Mouse (Mus musculus) heart, adult 2 months (tissue): ENCODE results near the gene Rab3ip.

Experiments
- CTCF ChIP-seq: fragments of 200-600 bp; IDR thresholded peaks from 2 replicates; pipeline ENCODE4 v1.8.1; 2022; ENCODE audit warnings: antibody characterized with exemption, mild to moderate bottlenecking, moderate library complexity
- POLR2A ChIP-seq: fragments of 200-500 bp; IDR thresholded peaks from 2 replicates; pipeline ENCODE4 v1.6.1; 2011; ENCODE audit warnings: mild to moderate bottlenecking, low read depth, low read length, control low read depth; ENCODE audit not compliant: insufficient read depth

DNA sequence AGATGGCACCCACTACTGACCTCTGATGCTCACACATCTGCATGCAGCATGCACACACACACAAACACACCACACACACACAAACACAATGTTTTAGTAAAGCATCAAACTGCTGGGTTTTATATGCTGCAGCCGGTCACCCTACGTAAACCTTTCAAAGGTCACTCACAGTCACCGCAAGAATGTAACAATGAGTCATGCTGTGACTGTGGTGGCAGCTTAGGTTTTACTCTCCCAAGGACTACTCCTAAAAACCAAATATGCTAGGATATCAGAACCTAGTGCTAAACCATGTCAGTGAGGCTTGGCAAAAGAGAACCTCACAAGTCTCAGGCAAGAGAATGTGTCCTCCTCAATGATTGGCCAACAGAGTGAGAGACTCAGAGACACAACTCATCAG is 21.7 kb downstream of the Rab3ip start:
- no peak for TF ChIP-seq CTCF
- no peak for TF ChIP-seq POLR2A
